Mouse (Mus musculus) layer of hippocampus, adult 8-10 months (tissue): Measurements from ENCODE around the gene Cers2. TPM values are rescaled to one million over a fixed set of nuclear protein-coding genes. Genes with fewer than 3 reads are reported as not detected.

Source experiments
- total RNA-seq, 4 experiments: library from RNA; stranded (reverse); gene quantifications; 2 replicates each; pipeline ENCODE4 v1.2.4; 2022

The Cers2 gene
- total RNA-seq, 4 experiments from 2014 or later = 49.1 to 65.7 (median 61.2) TPM

Other genes starting within 250 kb of the Cers2 start
- 10 to 100 TPM; 58.5 to 66.8 (median 64.8) TPM for gene Pip5k1a, start 207.9 kb upstream of the Cers2 start, total RNA-seq
- gene Vps72, start 203.8 kb upstream of the Cers2 start, total RNA-seq = 10 to 100 TPM; 36.9 to 45.8 (median 43.4) TPM
- under 1 TPM in 2 of 4 experiments, not detected in 2; 0.55 to 0.81 TPM for gene Tmod4, start 190.3 kb upstream of the Cers2 start, total RNA-seq
- gene Scnm1, start 180.8 kb upstream of the Cers2 start, total RNA-seq = 10 to 100 TPM; 51.4 to 57.8 (median 54.9) TPM
- 10 to 100 TPM; 12.5 to 17.7 (median 13.4) TPM for gene Lysmd1, start 180.7 kb upstream of the Cers2 start, total RNA-seq
- gene Tnfaip8l2, start 172.4 kb upstream of the Cers2 start, total RNA-seq = 10 to 100 TPM in 1 of 4 experiments, 1 to 10 TPM in 3; 1.7 to 11.1 (median 5.4) TPM
- gene Sema6c, start 154.3 kb upstream of the Cers2 start, total RNA-seq = 10 to 100 TPM; 27.1 to 36.4 (median 30.9) TPM
- gene Gabpb2, start 96.9 kb upstream of the Cers2 start, total RNA-seq = 10 to 100 TPM; 15.7 to 18.0 (median 17.5) TPM
- gene Cdc42se1, start 86.1 kb upstream of the Cers2 start, total RNA-seq = 10 to 100 TPM; 72.9 to 79.5 (median 77.2) TPM
- gene Mllt11, start 82.6 kb upstream of the Cers2 start, total RNA-seq = 100 to 1,000 TPM; 265 to 305 (median 277) TPM
- under 1 TPM in 3 of 4 experiments, not detected in 1; 0.25 to 0.45 (median 0.41) TPM for gene Gm128, start 73.2 kb upstream of the Cers2 start, total RNA-seq
- gene Bnipl, start 63.6 kb upstream of the Cers2 start, total RNA-seq = under 1 TPM in 3 of 4 experiments, not detected in 1; 0.43 to 0.95 (median 0.63) TPM
- gene Mindy1, start 33.4 kb upstream of the Cers2 start, total RNA-seq = 10 to 100 TPM; 20.7 to 28.4 (median 23.9) TPM
- gene Prune1, start 32.7 kb upstream of the Cers2 start, total RNA-seq = 10 to 100 TPM; 19.2 to 22.4 (median 21.0) TPM
- gene Anxa9, start 7.6 kb upstream of the Cers2 start, total RNA-seq = 1 to 10 TPM in 2 of 4 experiments, under 1 TPM in 2; 0.85 to 1.4 (median 1.2) TPM
- 10 to 100 TPM; 33.8 to 45.9 (median 41.6) TPM for gene Setdb1, start 42.4 kb downstream of the Cers2 start, total RNA-seq
- gene 4930558C23Rik, start 88.0 kb downstream of the Cers2 start, total RNA-seq = not detected
- gene Arnt, start 119.6 kb downstream of the Cers2 start, total RNA-seq = 10 to 100 TPM; 35.5 to 53.5 (median 44.7) TPM
- 1 to 10 TPM; 1.9 to 3.2 (median 2.8) TPM for gene Ctsk, start 184.5 kb downstream of the Cers2 start, total RNA-seq
- gene Ctss, start 212.0 kb downstream of the Cers2 start, total RNA-seq = 100 to 1,000 TPM in 2 of 4 experiments, 10 to 100 TPM in 2; 61.9 to 591 (median 296) TPM
- gene Hormad1, start 244.9 kb downstream of the Cers2 start, total RNA-seq = not detected